Mouse (Mus musculus) layer of hippocampus, postnatal 14 days (tissue): ENCODE results near the gene Lcmt1. TPM values are rescaled to one million over a fixed set of nuclear protein-coding genes. Genes with fewer than 3 reads are reported as not detected.

ENCODE experiments used
- DNase-seq, 2 experiments: peaks; one replicate each; pipeline ENCODE4 v3.0.0; 2021 to 2022; ENCODE audit warnings: low spot score in 2 of 2, mixed read lengths in 1 of 2
- long read RNA-seq, 2 experiments: library from polyadenylated mRNA; stranded (forward); transcript quantifications; one replicate each; pipeline ENCODE4 v2.0.0; 2021
- total RNA-seq, 2 experiments: library from RNA; stranded (reverse); gene quantifications; 2 replicates each; pipeline ENCODE4 v1.2.3; 2021

Lcmt1 gene
- 10 to 100 TPM; 85.1 to 87.4 TPM for total RNA-seq
- long read RNA-seq, experiment 1, transcript Lcmt1-201 (11 exons, 1,369 nt), result major isoform, 72 of 84 reads
- long read RNA-seq, experiment 1, partial matches to known transcripts, result 1 of 84 reads
- long read RNA-seq, experiment 1, other reads (novel, unspliced or antisense), result 9 of 84 reads
- long read RNA-seq, experiment 2, transcript Lcmt1-201 (11 exons, 1,369 nt), result major isoform, 103 of 123 reads
- long read RNA-seq, experiment 2, partial matches to known transcripts, result 5 of 123 reads
- long read RNA-seq, experiment 2, other reads (novel, unspliced or antisense), result 13 of 123 reads

DNA sequence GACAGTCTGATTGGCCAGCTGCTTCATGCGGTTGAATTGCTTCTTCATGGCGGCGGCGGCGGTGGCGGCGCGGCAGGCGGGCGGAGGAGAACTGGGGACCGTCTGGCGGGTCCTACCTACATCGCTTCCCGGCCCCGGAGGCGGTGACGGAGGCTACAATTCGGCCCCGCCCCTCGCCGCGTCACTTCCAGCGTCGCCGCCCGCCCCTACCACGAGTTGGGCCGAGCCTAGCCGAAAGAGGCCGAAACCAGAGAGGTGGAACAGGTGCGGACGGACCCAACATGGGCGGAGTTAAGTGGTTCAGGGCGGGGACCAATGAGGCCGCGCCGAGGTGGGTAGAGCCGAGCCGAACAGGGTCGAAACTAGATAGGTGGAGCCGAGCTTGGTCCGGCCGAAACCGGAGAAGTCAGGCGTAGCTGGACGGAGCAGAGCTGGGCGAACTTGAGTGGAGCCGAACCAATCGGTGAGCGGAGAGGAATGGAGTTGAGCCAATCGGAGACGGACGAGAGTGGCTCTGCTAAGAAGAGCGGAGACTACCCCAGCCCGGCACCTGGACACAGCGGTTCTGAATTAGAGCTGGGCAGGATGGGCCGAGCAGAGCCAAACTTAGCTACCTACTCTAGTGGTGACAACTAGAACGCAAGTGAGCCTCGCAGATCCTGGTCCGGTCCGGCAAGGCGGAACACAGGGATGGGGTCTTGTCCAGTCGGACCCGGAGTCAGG is at the start of gene Lcmt1, which contains the start of gene Arhgap17:
Gene Lcmt1, plus strand, starts transcription at position 26 of the 723 bp plus-strand sequence.
Gene Arhgap17, minus strand, starts transcription at position 157 of the 723 bp plus-strand sequence.
- peak; percentile 90 to 95 for DNase-seq

DNA sequence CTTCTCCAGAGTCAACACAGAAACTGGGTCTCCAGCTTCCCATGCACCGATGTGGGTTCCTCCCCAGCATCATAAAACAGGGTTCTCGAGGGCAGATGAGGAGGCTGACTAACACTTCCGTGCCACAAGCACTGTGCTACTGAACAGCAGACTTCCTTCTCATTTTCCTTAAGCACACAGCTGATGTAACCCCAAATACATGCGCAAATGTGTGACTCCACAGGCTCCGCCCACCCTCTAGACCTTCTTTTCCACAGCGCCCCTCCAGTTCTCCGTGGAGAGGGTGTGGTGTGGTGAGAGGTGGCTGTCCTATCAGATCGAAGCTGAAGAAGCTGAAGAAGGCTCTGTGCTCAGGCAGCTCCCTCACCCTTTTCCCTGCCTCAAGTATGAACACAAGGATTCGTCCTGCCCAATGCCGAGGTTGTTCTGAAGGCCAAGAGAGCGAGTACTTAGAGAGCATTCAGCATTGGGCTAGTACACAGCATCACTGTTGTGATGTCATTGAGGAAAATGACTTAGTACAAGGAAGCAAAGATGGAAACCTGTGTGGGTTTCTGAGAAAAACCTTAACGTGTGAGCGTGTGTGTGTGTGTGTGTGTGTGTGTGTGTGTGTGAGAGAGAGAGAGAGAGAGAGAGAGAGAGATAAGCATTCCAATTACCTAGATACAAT is 47.0 kb upstream of the Lcmt1 start:
- no peak for DNase-seq

GRCm38 (mm10) chr7:123323388-123323787 is 46.2 kb upstream of the Lcmt1 start:
- DNase-seq, result no peak

- DNase-seq, result no peak
Measured at GRCm38 (mm10) chr7:123324105-123324504, 45.5 kb upstream of the Lcmt1 start.

DNA sequence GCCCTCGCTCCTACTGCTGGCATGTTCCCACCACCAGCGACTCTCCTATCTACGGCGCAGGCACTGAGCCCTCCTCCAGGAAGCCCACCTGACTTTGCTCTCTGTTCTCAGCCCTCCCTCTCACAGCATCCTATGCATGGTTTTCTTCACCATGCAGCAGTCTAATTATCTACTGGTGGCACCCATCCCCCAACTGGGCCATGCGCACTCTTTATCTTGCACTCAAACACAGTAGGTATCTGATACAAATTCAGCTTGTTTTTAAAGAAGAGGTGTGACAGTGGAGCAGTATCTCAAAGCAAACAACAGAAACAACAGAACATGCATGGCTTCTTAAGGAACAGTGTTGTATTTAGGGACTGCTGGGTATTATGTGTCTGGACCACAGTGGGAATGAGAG is 43.5 kb upstream of the Lcmt1 start:
- DNase-seq, result no peak

- DNase-seq, result no peak
Measured at GRCm38 (mm10) chr7:123326901-123327300, 42.7 kb upstream of the Lcmt1 start.

GRCm38 (mm10) chr7:123327909-123328308 is 41.7 kb upstream of the Lcmt1 start:
- DNase-seq, result no peak

GRCm38 (mm10) chr7:123330506-123330905 is 39.1 kb upstream of the Lcmt1 start:
- no peak for DNase-seq

DNA sequence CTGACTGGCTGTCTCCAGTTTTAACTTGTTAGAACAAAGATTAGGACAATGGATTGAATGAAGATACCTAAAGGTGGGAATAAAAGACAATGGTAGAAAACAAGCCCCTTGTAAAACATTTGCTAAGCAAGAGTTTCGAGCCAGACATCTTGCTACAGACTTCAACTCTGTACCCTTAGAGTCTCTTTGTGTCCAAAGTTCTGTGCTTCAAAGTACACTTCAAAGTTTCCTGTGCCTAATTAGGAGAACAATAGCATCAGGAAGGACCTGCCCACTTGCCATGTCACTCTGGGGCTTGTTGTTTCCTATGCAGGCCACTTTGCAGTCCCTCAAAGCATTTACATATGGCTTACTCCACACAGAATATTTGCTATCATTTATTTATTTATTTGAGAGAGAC is 33.3 kb upstream of the Lcmt1 start:
- no peak for DNase-seq

- no peak for DNase-seq
Measured at GRCm38 (mm10) chr7:123338351-123338750, 31.2 kb upstream of the Lcmt1 start.

DNA sequence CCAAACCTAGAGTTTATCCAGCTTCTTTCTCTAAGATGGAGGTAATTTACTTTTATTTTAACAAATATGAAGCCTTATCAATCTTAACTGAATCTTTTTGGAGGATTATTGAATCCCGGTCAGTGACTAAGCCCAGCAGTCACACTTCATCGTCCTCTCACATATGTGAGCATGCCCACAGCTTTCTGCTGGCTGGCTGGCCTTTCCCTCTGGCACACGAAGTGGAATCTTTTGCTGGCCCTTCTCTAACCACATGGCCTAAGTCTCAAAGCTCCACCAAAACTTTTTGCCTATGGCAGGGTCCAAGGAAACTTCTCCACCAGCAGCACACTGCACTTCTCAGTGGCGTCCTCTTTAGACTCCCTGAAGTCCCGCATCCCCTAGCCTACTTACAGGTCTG is 27.7 kb upstream of the Lcmt1 start:
- no peak for DNase-seq

DNA sequence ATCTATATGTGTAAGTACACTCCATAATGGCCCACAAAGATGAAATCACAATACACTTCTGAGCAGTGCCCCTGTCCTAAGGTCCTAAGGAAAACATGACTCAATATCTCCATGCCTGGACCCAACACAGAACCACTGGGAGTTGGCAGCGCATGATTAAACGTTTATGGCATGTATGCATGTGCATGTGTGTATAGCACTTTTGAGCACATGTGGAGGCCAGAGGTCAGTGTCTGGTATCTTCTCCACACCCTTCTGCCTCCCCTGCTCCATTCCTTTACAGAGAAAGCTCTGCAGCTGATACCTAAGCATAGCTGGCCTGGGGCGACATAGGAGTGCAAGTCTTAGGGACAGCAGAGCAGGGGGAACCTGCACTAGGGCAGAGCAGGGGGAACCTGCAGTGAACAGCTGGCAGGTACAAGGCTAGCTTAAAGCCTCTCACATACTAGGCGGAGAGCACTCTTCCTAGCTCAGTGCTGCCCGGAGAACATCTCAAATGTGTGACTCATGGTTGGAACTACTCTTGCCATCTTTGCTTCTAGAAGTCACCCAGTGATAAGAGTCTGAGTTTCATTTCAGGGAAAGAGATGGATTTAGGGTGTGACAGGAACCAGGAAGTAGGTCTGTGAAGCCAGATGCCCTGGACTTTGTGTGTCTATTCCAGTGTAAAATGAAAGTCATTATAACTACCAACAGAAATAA is 25.4 kb upstream of the Lcmt1 start:
- no peak for DNase-seq

DNA sequence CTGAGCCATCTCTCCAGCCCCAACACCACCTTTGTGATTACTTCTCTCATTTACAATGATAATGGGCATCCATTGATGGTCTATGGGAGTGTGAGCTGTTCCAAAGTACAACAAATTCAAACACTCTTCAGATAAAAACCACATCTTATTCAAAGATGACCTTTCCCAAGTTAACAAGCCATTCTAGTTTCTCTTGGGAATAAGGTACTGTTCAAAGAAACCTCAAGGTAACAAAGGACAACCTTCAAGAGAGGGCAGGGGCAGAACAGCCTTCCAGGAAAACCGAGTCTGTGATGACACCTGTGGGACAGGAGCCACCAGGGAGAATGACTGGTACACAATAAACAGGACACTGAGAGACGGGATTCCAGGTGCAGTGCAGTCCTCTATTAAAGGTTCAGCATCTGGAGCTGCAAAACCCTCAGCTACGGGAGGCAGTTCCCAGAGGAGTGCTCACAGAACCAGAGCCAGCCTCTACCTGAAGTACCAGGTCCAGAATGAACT is 24.5 kb upstream of the Lcmt1 start:
- no peak for DNase-seq

- no peak for DNase-seq
Measured at GRCm38 (mm10) chr7:123346631-123347290, 22.8 kb upstream of the Lcmt1 start.

DNA sequence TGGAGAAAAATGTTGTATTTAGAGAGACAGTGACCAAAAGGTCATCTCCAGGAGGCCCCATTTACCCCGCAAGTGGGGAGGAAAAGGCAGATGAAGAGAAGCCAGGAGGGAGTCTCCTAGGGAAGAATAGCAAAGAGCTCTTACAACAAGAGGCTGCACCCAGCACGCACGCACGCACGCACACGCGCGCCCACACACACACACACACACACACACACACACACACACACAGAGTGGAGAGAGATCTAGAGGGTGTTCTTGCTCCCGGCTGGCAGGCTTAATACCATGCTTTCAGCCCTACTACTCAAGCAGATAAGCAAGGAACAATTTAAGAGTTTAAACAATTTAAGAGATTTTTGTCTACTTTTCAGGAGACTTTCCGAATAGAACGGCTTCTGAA is 19.8 kb upstream of the Lcmt1 start:
- no peak for DNase-seq

DNA sequence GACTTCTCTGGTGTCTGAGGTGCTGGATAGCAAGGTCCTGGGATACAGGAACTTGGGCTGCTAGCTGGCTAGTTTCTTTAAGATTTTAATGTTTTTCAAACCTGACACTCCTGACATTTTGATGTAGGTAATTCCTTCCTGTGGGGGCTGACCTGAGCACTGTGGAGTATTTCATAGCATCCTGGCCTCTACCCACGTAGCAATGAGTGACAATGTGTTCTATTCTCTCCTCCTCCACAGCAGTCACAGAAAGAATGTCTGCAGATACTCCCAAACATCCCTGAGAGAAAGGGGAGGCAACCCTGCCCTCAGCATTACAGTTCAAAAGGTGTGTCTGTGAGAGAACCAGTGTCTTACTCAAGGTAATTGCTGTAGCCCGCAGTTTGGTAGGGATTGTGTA is 19.3 kb upstream of the Lcmt1 start:
- DNase-seq, result no peak

DNA sequence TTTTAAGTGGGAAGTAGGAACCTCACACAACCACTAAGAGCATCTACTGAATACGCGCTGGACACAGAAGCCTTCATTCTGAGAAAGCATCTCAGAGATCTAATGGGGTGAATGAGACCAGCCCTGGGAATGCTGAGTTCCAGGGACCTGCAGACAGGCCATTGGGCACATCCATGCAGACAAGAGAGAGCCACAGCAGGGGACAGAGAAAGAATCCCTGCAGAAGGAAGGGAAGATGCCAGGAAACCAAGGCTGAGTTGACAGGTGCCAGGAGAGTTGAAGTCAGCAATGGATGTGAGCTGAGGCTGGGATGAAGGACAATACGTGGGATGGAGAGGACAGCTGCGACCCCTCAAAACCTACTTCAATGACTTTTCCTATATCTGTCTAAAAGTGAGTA is 16.5 kb upstream of the Lcmt1 start:
- no peak for DNase-seq

DNA sequence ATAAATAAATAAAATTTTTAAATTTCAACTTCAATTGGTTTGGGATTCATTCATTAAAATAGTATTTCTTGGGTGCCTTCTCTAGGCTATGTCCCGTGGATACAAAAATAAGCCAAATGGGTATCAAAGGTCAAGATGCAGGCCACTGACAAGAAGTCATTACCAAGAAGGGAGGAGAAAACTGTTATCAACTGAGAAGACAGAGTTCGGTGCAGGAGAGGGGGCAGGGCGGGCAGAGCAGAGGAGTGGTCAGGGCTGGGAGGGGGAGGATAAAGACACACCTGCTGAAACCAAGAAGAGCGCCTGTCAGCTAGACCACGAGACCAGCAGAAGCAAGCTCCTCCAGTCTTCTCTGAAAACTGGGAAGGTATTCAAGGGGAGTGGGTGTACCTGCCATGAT is 15.7 kb upstream of the Lcmt1 start:
- no peak for DNase-seq

DNA sequence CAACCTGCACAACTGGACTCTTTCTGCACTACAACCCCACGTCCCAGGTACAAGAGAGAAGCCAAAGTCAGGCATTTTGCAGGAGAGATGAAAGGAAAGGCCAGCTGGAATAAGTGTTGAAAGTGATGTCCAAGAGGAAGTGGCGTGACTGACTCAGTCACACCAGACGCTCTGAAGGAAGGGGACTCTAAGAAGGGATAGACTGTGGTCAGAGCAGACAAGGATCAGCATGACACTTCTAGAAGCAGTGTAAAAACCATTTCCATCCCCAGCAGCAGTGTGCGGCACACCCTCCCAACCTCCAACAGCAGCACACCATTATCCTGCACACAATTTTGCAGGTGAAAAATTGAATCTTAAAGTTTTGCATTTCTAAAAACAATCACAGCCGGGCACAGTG is 15.2 kb upstream of the Lcmt1 start:
- DNase-seq, result no peak

DNA sequence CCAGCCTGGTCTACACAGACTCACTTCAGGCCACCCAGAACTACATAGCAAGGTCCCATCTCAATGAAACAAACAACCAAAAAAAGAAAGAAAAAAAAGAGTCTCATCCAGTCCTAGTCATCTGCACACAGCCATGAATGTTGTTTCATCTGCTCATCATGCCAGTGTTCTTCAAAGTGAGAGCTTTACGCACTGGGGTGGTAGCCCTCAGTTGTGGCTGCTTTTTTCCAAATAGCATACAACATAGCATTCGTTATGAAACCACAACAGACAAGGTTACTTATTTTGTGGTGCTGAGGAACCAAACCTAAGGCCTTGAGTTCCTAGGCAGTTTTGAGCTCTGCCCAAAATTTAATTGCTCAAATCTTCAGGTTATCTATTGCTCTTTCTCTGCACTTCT is 14.7 kb upstream of the Lcmt1 start:
- no peak for DNase-seq

DNA sequence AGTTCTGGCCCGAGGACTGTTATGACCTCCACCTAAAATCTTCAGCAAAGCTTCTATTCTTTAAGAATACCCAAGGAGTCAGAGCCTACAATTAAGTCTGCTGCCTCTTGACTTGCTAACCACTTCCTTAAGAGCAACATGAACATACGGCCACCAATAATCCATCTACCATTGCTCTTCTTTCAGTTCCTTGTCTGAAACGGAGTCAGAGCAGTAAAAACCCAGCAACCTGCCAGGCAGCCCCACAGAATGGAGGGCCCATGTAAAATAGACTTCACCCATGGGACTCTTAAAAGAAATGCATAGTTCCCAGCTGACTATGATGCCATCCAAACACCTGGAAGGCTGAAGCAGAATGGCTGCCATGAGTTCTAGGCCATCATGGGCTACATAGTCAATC is 13.4 kb upstream of the Lcmt1 start:
- no peak for DNase-seq
